Mouse (Mus musculus) midbrain, embryonic 13.5 days (tissue): ENCODE data around the gene Lpp. TPM values are rescaled to one million over a fixed set of nuclear protein-coding genes. Genes with fewer than 3 reads are reported as not detected.

Experiments used
- ATAC-seq: fragments of 200-750 bp; cut with Nextera tagmentation; 2 replicates; pipeline ENCODE4 v1.8.0; 2017; ENCODE audit warnings: mild to moderate bottlenecking, moderate TSS enrichment, moderate library complexity
- H3K27ac ChIP-seq: fragments of 300-500 bp; sonication (generic); 2 replicates; pipeline ENCODE4 v1.5.1; 2015; ENCODE audit warnings: inconsistent platforms, mild to moderate bottlenecking, moderate library complexity
- H3K27me3 ChIP-seq: fragments of 300-500 bp; sonication (generic); 2 replicates; pipeline ENCODE4 v1.6.1; 2015; ENCODE audit warnings: mild to moderate bottlenecking, inconsistent platforms
- H3K36me3 ChIP-seq: fragments of 300-500 bp; sonication (generic); 2 replicates; pipeline ENCODE4 v1.6.1; 2015; ENCODE audit warnings: mild to moderate bottlenecking, inconsistent platforms
- H3K4me1 ChIP-seq: fragments of 300-500 bp; sonication (generic); replicated peaks from 2 replicates; pipeline ENCODE4 v1.6.1; 2015; ENCODE audit warnings: inconsistent platforms
- H3K4me2 ChIP-seq: fragments of 300-500 bp; sonication (generic); replicated peaks from 2 replicates; pipeline ENCODE4 v1.6.1; 2015; ENCODE audit warnings: moderate library complexity, mild to moderate bottlenecking, inconsistent platforms
- H3K4me3 ChIP-seq: fragments of 300-500 bp; sonication (generic); replicated peaks from 2 replicates; pipeline ENCODE4 v1.5.1; 2015; ENCODE audit warnings: mild to moderate bottlenecking, inconsistent platforms
- H3K9ac ChIP-seq: fragments of 300-500 bp; sonication (generic); replicated peaks from 2 replicates; pipeline ENCODE4 v1.6.1; 2015; ENCODE audit warnings: mild to moderate bottlenecking, inconsistent platforms
- H3K9me3 ChIP-seq: fragments of 300-500 bp; sonication (generic); 2 replicates; pipeline ENCODE4 v1.6.1; 2016; ENCODE audit warnings: mild to moderate bottlenecking, inconsistent platforms
- WGBS: fragments of 180-500 bp; shearing (Covaris S2); methylation state at CpG from one replicate; pipeline ENCODE4 v1.1.7; 2015; 5-methylcytosine and 5-hydroxymethylcytosine counted together
- polyA plus RNA-seq: library from polyadenylated mRNA; unstranded; fragments of >200 nt; fragmentation: Nextera tagmentation; extraction: Ambion mirVana; gene quantifications from 2 replicates; pipeline ENCODE4 v1.2.1, GENCODE M21; 2015

Gene Lpp
- polyA plus RNA-seq, 1 experiment from 2014 or later: 9.0 TPM

GRCm38 (mm10) chr16:24443123-24443515, 49.8 kb downstream of the Lpp start:
- H3K27me3 ChIP-seq: no peaks in the 10 kb centered on the region
- H3K9ac ChIP-seq: no peak overlapping the region
- H3K4me1 ChIP-seq: peaks cover 21% of the 10 kb centered on the region
- H3K4me3 ChIP-seq: no peak overlapping the region
- no peak overlapping the region for H3K4me2 ChIP-seq
- no peak overlapping the region for H3K27ac ChIP-seq
- H3K36me3 ChIP-seq: no peaks in the 10 kb centered on the region
- H3K9me3 ChIP-seq: no peaks in the 10 kb centered on the region
- ATAC-seq: no peak
- 47% methylated on average over 7 of the region's 7 CpGs for WGBS

GRCm38 (mm10) chr16:24443555-24443954, 50.2 kb downstream of the Lpp start:
- H3K4me3 ChIP-seq: no peak overlapping the region
- no peaks in the 10 kb centered on the region for H3K36me3 ChIP-seq
- no peak overlapping the region for H3K4me2 ChIP-seq
- no peak overlapping the region for H3K27ac ChIP-seq
- no peaks in the 10 kb centered on the region for H3K9me3 ChIP-seq
- H3K27me3 ChIP-seq: no peaks in the 10 kb centered on the region
- no peak overlapping the region for H3K9ac ChIP-seq
- ATAC-seq: no peak
- 52% methylated on average over 5 of the region's 5 CpGs for WGBS
- H3K4me1 ChIP-seq: peaks cover 21% of the 10 kb centered on the region

- Histone ChIP-seq H3K4me3 (no peak overlapping the region), H3K4me1 (peaks cover 27% of the 10 kb centered on the region), H3K9me3 (no peaks in the 10 kb centered on the region), H3K9ac (no peak overlapping the region), H3K27me3 (no peaks in the 10 kb centered on the region), H3K4me2 (no peak overlapping the region), H3K27ac (no peak overlapping the region), H3K36me3 (no peaks in the 10 kb centered on the region)
- ATAC-seq: no peak
- 88% methylated on average over 4 of the region's 4 CpGs for WGBS
Observed at GRCm38 (mm10) chr16:24444818-24445217, 51.5 kb downstream of the Lpp start.

GRCm38 (mm10) chr16:24445473-24445872, 52.2 kb downstream of the Lpp start:
- Histone ChIP-seq H3K9me3 (no peaks in the 10 kb centered on the region), H3K27me3 (no peaks in the 10 kb centered on the region), H3K4me3 (no peak overlapping the region), H3K4me1 (peaks cover 27% of the 10 kb centered on the region), H3K9ac (no peak overlapping the region), H3K36me3 (no peaks in the 10 kb centered on the region), H3K4me2 (no peak overlapping the region), H3K27ac (no peak overlapping the region)
- ATAC-seq: no peak
- 53% methylated on average over 3 of the region's 3 CpGs for WGBS

GRCm38 (mm10) chr16:24446449-24446848, 53.1 kb downstream of the Lpp start:
- Histone ChIP-seq H3K4me3 (no peak overlapping the region), H3K36me3 (no peaks in the 10 kb centered on the region), H3K4me1 (peaks cover 25% of the 10 kb centered on the region), H3K9ac (no peak overlapping the region), H3K4me2 (no peak overlapping the region), H3K9me3 (no peaks in the 10 kb centered on the region), H3K27ac (no peak overlapping the region), H3K27me3 (no peaks in the 10 kb centered on the region)
- WGBS: 87% methylated on average over 1 of the region's 1 CpGs
- no peak for ATAC-seq

- WGBS: 53% methylated on average over 7 of the region's 7 CpGs
- peaks cover 16% of the 10 kb centered on the region for H3K4me1 ChIP-seq
Observed at GRCm38 (mm10) chr16:24447666-24448492, 54.6 kb downstream of the Lpp start.

GRCm38 (mm10) chr16:24448493-24448845, 55.2 kb downstream of the Lpp start:
- no peak overlapping the region for H3K4me2 ChIP-seq
- no peak overlapping the region for H3K9ac ChIP-seq
- H3K4me1 ChIP-seq: peaks cover 10% of the 10 kb centered on the region
- ATAC-seq: no peak
- H3K27me3 ChIP-seq: no peaks in the 10 kb centered on the region
- no peak overlapping the region for H3K4me3 ChIP-seq
- 82% methylated on average over 2 of the region's 2 CpGs for WGBS
- no peaks in the 10 kb centered on the region for H3K9me3 ChIP-seq
- no peak overlapping the region for H3K27ac ChIP-seq
- no peaks in the 10 kb centered on the region for H3K36me3 ChIP-seq

More at GRCm38 (mm10) chr16:24447666-24448492, 54.6 kb downstream of the Lpp start:
- H3K4me3 ChIP-seq: no peak overlapping the region
- no peak overlapping the region for H3K9ac ChIP-seq
- H3K27me3 ChIP-seq: no peaks in the 10 kb centered on the region
- ATAC-seq: no peak
- H3K27ac ChIP-seq: no peak overlapping the region
- no peaks in the 10 kb centered on the region for H3K36me3 ChIP-seq
- H3K9me3 ChIP-seq: no peaks in the 10 kb centered on the region
- H3K4me2 ChIP-seq: no peak overlapping the region

GRCm38 (mm10) chr16:24449806-24450205, 56.5 kb downstream of the Lpp start:
- Histone ChIP-seq H3K4me2 (no peak overlapping the region), H3K9ac (0 out of 2 replicates have a peak overlapping the region, but pooled peaks have one; percentile 6), H3K9me3 (no peaks in the 10 kb centered on the region), H3K4me3 (no peak overlapping the region), H3K27me3 (no peaks in the 10 kb centered on the region), H3K4me1 (peaks cover 10% of the 10 kb centered on the region), H3K27ac (no peak overlapping the region), H3K36me3 (no peaks in the 10 kb centered on the region)
- 18% methylated on average over 8 of the region's 8 CpGs for WGBS
- peak; percentile 37; the same call in 1 of the 2 replicates for ATAC-seq

GRCm38 (mm10) chr16:24450256-24450655, 56.9 kb downstream of the Lpp start:
- no peaks in the 10 kb centered on the region for H3K9me3 ChIP-seq
- H3K27me3 ChIP-seq: no peaks in the 10 kb centered on the region
- WGBS: 69% methylated on average over 5 of the region's 5 CpGs
- no peaks in the 10 kb centered on the region for H3K36me3 ChIP-seq
- no peak for ATAC-seq
- no peak overlapping the region for H3K4me2 ChIP-seq
- peaks cover 10% of the 10 kb centered on the region for H3K4me1 ChIP-seq
- no peak overlapping the region for H3K27ac ChIP-seq
- H3K9ac ChIP-seq: no peak overlapping the region
- no peak overlapping the region for H3K4me3 ChIP-seq

GRCm38 (mm10) chr16:24451123-24451522, 57.8 kb downstream of the Lpp start:
- no peaks in the 10 kb centered on the region for H3K9me3 ChIP-seq
- H3K4me1 ChIP-seq: peaks cover 10% of the 10 kb centered on the region
- no peak overlapping the region for H3K4me3 ChIP-seq
- H3K27me3 ChIP-seq: no peaks in the 10 kb centered on the region
- no peak overlapping the region for H3K27ac ChIP-seq
- H3K36me3 ChIP-seq: no peaks in the 10 kb centered on the region
- WGBS: 84% methylated on average over 5 of the region's 5 CpGs
- H3K4me2 ChIP-seq: no peak overlapping the region
- no peak overlapping the region for H3K9ac ChIP-seq
- ATAC-seq: no peak

GRCm38 (mm10) chr16:24453536-24453935, 60.2 kb downstream of the Lpp start:
- Histone ChIP-seq H3K9ac (no peak overlapping the region), H3K4me3 (no peak overlapping the region), H3K36me3 (0 out of 2 replicates have a peak, but pooled peaks cover 4% of the 10 kb centered on the region), H3K27ac (no peak overlapping the region), H3K4me1 (peaks cover 10% of the 10 kb centered on the region), H3K27me3 (no peaks in the 10 kb centered on the region), H3K4me2 (no peak overlapping the region), H3K9me3 (no peaks in the 10 kb centered on the region)
- WGBS: 91% methylated on average over 4 of the region's 4 CpGs
- no peak for ATAC-seq

GRCm38 (mm10) chr16:24454493-24454892, 61.2 kb downstream of the Lpp start:
- no peak overlapping the region for H3K9ac ChIP-seq
- 44% methylated on average over 4 of the region's 4 CpGs for WGBS
- no peaks in the 10 kb centered on the region for H3K27me3 ChIP-seq
- H3K36me3 ChIP-seq: 0 out of 2 replicates have a peak, but pooled peaks cover 4% of the 10 kb centered on the region
- peaks cover 8% of the 10 kb centered on the region for H3K4me1 ChIP-seq
- no peak overlapping the region for H3K27ac ChIP-seq
- no peak for ATAC-seq
- no peak overlapping the region for H3K4me2 ChIP-seq
- no peak overlapping the region for H3K4me3 ChIP-seq
- no peaks in the 10 kb centered on the region for H3K9me3 ChIP-seq
